Mouse (Mus musculus) thymus, adult 2 months (tissue): ENCODE measurements around the gene Scnn1a. TPM values are rescaled to one million over a fixed set of nuclear protein-coding genes. Genes with fewer than 3 reads are reported as not detected.
A peak's percentile ranks its signal among the peaks of the same experiment; 100 is the strongest.
"Not testable (repeated sequence)": the region's sequence is repeated elsewhere in the genome, so short reads cannot be mapped to it uniquely, and the experiment has no call there.

Experiments
- DNase-seq: peaks from one replicate; pipeline ENCODE4 v3.0.0; 2021
- H3K27ac ChIP-seq: fragments of 200-500 bp; 2 replicates; pipeline ENCODE4 v1.5.1; 2012; ENCODE audit warnings: low read length, control low read depth; ENCODE audit not compliant: control insufficient read depth, insufficient read depth
- H3K27me3 ChIP-seq: fragments of 200-500 bp; 2 replicates; pipeline ENCODE4 v1.6.1; 2012; ENCODE audit warnings: mild to moderate bottlenecking, low read length, moderate library complexity, mixed read lengths; ENCODE audit not compliant: control insufficient read depth, insufficient read depth
- H3K36me3 ChIP-seq: fragments of 200-500 bp; 2 replicates; pipeline ENCODE4 v1.6.1; 2012; ENCODE audit warnings: mild to moderate bottlenecking, low read length, moderate library complexity; ENCODE audit not compliant: control insufficient read depth, insufficient read depth
- H3K4me1 ChIP-seq: fragments of 200-500 bp; replicated peaks from 2 replicates; pipeline ENCODE4 v1.6.1; 2012; ENCODE audit warnings: low read length; ENCODE audit not compliant: control insufficient read depth, insufficient read depth
- H3K4me3 ChIP-seq: fragments of 200-500 bp; 2 replicates; pipeline ENCODE4 v1.5.1; 2012; ENCODE audit warnings: mild to moderate bottlenecking, low read length, control low read depth, moderate library complexity; ENCODE audit not compliant: control insufficient read depth, insufficient read depth
- CTCF ChIP-seq: fragments of 200-500 bp; IDR thresholded peaks from 2 replicates; pipeline ENCODE4 v1.5.1; 2012; ENCODE audit warnings: mild to moderate bottlenecking, control low read depth, low read length, moderate library complexity, borderline replicate concordance; ENCODE audit not compliant: control insufficient read depth, poor library complexity, insufficient read depth; ENCODE audit errors: extremely low read depth
- POLR2A ChIP-seq: fragments of 200-500 bp; IDR thresholded peaks from 2 replicates; pipeline ENCODE4 v1.6.1; 2012; ENCODE audit warnings: mild to moderate bottlenecking, low read length, control low read depth, moderate library complexity; ENCODE audit not compliant: control insufficient read depth, poor library complexity, insufficient read depth; ENCODE audit errors: extremely low read depth
- WGBS: fragments of 180-500 bp; shearing (Covaris S2); methylation state at CpG from one replicate; pipeline ENCODE4 v1.1.7; 2018; 5-methylcytosine and 5-hydroxymethylcytosine counted together
- polyA plus RNA-seq: library from polyadenylated mRNA; depleted of rRNA; stranded (reverse); fragments of >200 nt; gene quantifications from 2 replicates; pipeline ENCODE4 v1.2.3, GENCODE M21; 2012; rRNA removed

Gene Scnn1a
- polyA plus RNA-seq: 32.8 and 35.8 TPM in 2 replicates

DNA sequence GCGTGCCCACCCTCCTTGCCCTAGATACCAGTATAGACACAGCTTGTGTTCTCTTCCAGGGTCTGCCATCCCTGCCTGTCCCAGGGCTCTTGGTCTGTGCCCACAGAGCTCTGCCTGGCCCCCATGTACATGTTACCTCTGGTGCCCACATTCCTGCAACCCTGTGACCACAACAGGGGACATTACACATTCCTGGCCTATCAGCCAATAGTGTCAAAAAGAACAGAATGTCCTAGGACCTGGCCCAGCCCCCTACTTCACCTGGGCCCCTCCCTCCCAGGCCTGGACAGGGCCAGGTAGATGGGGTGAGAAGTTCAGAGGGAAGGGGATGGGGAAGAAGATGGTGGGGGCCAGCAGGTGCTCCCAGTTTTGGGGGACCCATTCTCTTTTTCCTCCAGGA, at the start of gene Scnn1a:
Gene Scnn1a (plus strand): TSS at position 337 of the 400 bp plus-strand sequence.
- WGBS: 75% methylated on average over 1 of the region's 1 CpGs
- Histone ChIP-seq H3K27ac (no peak within 1 kb of the TSS; the same call in 1 of the 2 replicates), H3K4me1 (0 out of 2 replicates have a peak, but pooled peaks cover 3% of the 10 kb centered on the region), H3K27me3 (no peaks in the 10 kb centered on the region), H3K36me3 (no peaks in the 10 kb centered on the region), H3K4me3 (no peak within 1 kb of the TSS)
- TF ChIP-seq CTCF: no peak
- TF ChIP-seq POLR2A: no peak
- no peak for DNase-seq

DNA sequence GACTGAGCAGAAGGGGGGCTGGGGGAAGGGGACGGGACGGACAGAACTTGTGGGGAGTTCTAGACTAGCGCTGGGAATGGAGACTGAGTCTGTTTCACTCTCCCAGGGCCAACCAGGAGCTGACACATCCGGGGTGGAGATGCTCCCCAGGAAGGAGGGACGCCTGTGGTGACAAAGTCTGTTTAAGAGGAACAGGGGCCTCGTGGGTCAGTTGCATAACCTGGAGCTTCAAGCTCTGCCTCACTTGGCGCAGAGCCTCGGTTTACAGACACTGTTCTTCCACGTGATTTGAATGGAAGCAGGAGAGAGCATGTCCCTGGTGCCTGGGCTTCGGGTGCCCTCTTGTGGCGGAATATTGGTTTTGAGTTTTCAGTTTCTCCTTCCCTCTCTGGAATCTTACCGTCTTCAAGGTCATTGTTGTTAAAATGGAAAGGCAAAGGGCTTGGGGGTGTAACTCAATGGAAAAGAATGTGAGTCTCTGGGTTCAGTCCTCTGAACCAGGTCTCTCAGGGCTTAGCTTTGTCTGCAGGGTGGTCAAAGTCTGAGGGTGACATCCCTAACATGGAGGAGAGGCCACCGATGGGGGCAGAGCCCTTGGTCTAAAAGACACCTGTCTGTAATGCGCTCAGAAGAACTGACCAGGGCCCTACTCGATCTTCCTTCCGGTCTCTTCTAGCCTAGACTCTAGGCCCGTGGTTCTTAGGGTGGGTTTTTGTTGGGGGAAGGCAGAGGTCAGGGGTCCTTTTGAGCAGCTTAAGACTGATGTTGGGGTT, 48.8 kb upstream of the Scnn1a start:
- H3K27ac ChIP-seq: no peak overlapping the region
- H3K4me3 ChIP-seq: no peak overlapping the region

GRCm38 (mm10) chr6:125272228-125272785, 48.2 kb upstream of the Scnn1a start:
- peaks cover 15% of the 10 kb centered on the region for H3K4me1 ChIP-seq
- TF ChIP-seq CTCF (no peak), POLR2A (no peak)
- no peak overlapping the region for H3K27ac ChIP-seq
- H3K4me3 ChIP-seq: no peak overlapping the region
- WGBS: 75% methylated on average over 10 of the region's 10 CpGs
- no peaks in the 10 kb centered on the region for H3K27me3 ChIP-seq
- DNase-seq: no peak
- H3K36me3 ChIP-seq: no peaks in the 10 kb centered on the region

More for the DNA sequence above, 48.8 kb upstream of the Scnn1a start:
- H3K4me1 ChIP-seq: peaks cover 17% of the 10 kb centered on the region
- DNase-seq: peak; percentile 86
- no peak for TF ChIP-seq POLR2A
- peak; percentile 73; the same call in 1 of the 2 replicates for TF ChIP-seq CTCF
- H3K36me3 ChIP-seq: no peaks in the 10 kb centered on the region
- no peaks in the 10 kb centered on the region for H3K27me3 ChIP-seq
- WGBS: 15% methylated on average over 17 of the region's 17 CpGs

DNA sequence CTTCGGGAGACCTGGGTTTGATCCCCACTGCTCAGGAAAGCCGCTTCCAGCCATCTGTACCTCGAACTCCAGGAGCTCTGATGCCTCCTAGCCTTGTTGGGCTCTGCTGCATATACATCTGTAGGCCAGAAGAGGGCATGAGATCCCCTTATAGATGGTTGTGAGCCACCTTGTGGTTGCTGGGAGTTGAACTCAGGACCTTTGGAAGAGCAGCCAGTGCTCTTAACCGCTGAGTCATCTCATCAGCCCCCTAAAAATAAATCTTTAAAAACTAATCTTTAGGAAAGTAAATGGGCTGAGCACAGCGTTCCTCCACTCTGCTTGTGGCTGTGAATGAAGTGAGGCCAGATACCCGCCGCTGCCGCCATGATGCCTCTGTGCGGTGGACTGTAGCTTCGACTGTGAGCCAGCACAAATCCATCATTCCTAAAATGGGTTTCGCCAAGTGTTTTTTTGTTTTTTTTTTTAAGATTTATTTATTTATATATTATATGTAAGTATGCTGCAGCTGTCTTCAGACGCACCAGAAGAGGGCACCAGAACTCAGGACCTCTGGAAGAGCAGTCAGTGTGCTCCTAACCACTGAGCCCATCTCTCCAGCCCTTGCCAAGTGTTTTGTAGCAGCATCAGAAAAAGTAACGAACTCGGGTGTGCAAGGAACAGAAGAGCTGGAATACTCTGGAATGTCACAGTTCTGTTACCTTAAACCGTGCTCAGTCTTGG, 45.5 kb upstream of the Scnn1a start:
- no peak for TF ChIP-seq CTCF
- no peak for TF ChIP-seq POLR2A
- DNase-seq: peak; percentile 31
- Histone ChIP-seq H3K4me3 (no peak overlapping the region), H3K36me3 (no peaks in the 10 kb centered on the region), H3K27ac (no peak overlapping the region), H3K27me3 (no peaks in the 10 kb centered on the region), H3K4me1 (peaks cover 13% of the 10 kb centered on the region)
- WGBS: 66% methylated on average over 15 of the region's 15 CpGs

GRCm38 (mm10) chr6:125279729-125280128, 40.7 kb upstream of the Scnn1a start:
- TF ChIP-seq POLR2A (no peak), CTCF (no peak)
- DNase-seq: no peak
- Histone ChIP-seq H3K36me3 (no peaks in the 10 kb centered on the region), H3K4me1 (no peaks in the 10 kb centered on the region), H3K4me3 (no peak overlapping the region), H3K27ac (no peak overlapping the region), H3K27me3 (no peaks in the 10 kb centered on the region)
- WGBS: 54% methylated on average over 8 of the region's 8 CpGs

GRCm38 (mm10) chr6:125282721-125283120, 37.7 kb upstream of the Scnn1a start:
- H3K4me1 ChIP-seq, DNase-seq, H3K27ac ChIP-seq, H3K27me3 ChIP-seq, H3K36me3 ChIP-seq, H3K4me3 ChIP-seq: not testable (repeated sequence)
- WGBS: 96% methylated on average over 13 of the region's 13 CpGs

- no peaks in the 10 kb centered on the region for H3K36me3 ChIP-seq
- no peaks in the 10 kb centered on the region for H3K4me1 ChIP-seq
- H3K27ac ChIP-seq: no peak overlapping the region
- no peak for DNase-seq
- TF ChIP-seq CTCF: no peak
- no peak for TF ChIP-seq POLR2A
- WGBS: 83% methylated on average over 8 of the region's 8 CpGs
- no peak overlapping the region for H3K4me3 ChIP-seq
- H3K27me3 ChIP-seq: no peaks in the 10 kb centered on the region
Measured at GRCm38 (mm10) chr6:125284250-125284649, 36.2 kb upstream of the Scnn1a start.
